ENCODE assay signal across 12 mouse cellular contexts in genomic region chr7:35759602-35760001, GRCm38 (mm10). TPM values are rescaled to one million over a fixed set of nuclear protein-coding genes. Genes with fewer than 3 reads are reported as not detected.
DNase-seq lines count a peak whose midpoint lies in the region; ATAC-seq and TF ChIP-seq lines count a peak whose summit lies in the region.
"Had no signal": no experiment of that assay in that cellular context is flagged by ENCODE, and none has a peak within 500 bp of the region (broad histone marks: within the 10 kb centered on the region; RNA-seq: fewer than 3 reads in every experiment).

No protein-coding gene starts in this region.

- H3K9ac ChIP-seq in limb, embryonic 11.5 days (ENCODE audit: low read length): no peak overlapping the region
- H3K9ac ChIP-seq in liver, postnatal 0 days (replicated peaks): no peak overlapping the region
- H3K9ac ChIP-seq: lung, embryonic 15.5 days had no signal

- H3K27ac ChIP-seq in limb, embryonic 11.5 days (replicated peaks; ENCODE audit: low read depth, low read length): no peak overlapping the region
- no peak overlapping the region for H3K27ac ChIP-seq in limb, embryonic 10.5 days
- H3K27ac ChIP-seq in liver, postnatal 0 days (ENCODE audit: low read depth): no peak overlapping the region
- H3K27ac ChIP-seq: lung, embryonic 15.5 days had no signal

- TF ChIP-seq CTCF in liver, postnatal 0 days (IDR thresholded peaks at IDR 0.05; ENCODE audit: low read depth): peak; percentile 67

- H3K4me1 ChIP-seq in limb, embryonic 11.5 days (ENCODE audit: control insufficient read depth, insufficient read depth, low read length): no peaks in the 10 kb centered on the region
- peaks cover 5% of the 10 kb centered on the region for H3K4me1 ChIP-seq in limb, embryonic 10.5 days
- H3K4me1 ChIP-seq in liver, postnatal 0 days (ENCODE audit: insufficient read depth): peaks cover 5% of the 10 kb centered on the region

- 26% methylated on average over 2 of the region's 2 CpGs for WGBS in limb, embryonic 11.5 days
- 13% methylated on average over 2 of the region's 2 CpGs for WGBS in limb, embryonic 10.5 days
- WGBS in liver, postnatal 0 days (ENCODE audit: insufficient replicate concordance): 24% methylated on average over 2 of the region's 2 CpGs

- H3K36me3 ChIP-seq in limb, embryonic 11.5 days (ENCODE audit: control insufficient read depth, insufficient read depth, low read length): no peaks in the 10 kb centered on the region
- no peaks in the 10 kb centered on the region for H3K36me3 ChIP-seq in limb, embryonic 10.5 days
- H3K36me3 ChIP-seq in liver, postnatal 0 days (replicated peaks; ENCODE audit: insufficient read depth, low read length): no peaks in the 10 kb centered on the region
- H3K36me3 ChIP-seq: lung, embryonic 15.5 days had no signal

- H3K27me3 ChIP-seq in limb, embryonic 11.5 days (ENCODE audit: control insufficient read depth, insufficient read depth, low read length): no peaks in the 10 kb centered on the region
- H3K27me3 ChIP-seq in limb, embryonic 10.5 days (ENCODE audit: low read depth, poor library complexity, severe bottlenecking): no peaks in the 10 kb centered on the region
- H3K27me3 ChIP-seq in liver, postnatal 0 days (ENCODE audit: insufficient read depth, low read length): no peaks in the 10 kb centered on the region
- H3K27me3 ChIP-seq: lung, embryonic 15.5 days had no signal

- no peak overlapping the region for H3K4me2 ChIP-seq in limb, embryonic 11.5 days (ENCODE audit: low read depth, severe bottlenecking)
- H3K4me2 ChIP-seq in liver, postnatal 0 days (ENCODE audit: low read depth, low read length): no peak overlapping the region
- H3K4me2 ChIP-seq: lung, embryonic 15.5 days had no signal

- H3K9me3 ChIP-seq in limb, embryonic 11.5 days (ENCODE audit: control insufficient read depth, low read length): no peaks in the 10 kb centered on the region
- no peaks in the 10 kb centered on the region for H3K9me3 ChIP-seq in limb, embryonic 10.5 days (replicated peaks)
- no peaks in the 10 kb centered on the region for H3K9me3 ChIP-seq in liver, postnatal 0 days (ENCODE audit: low read length)
- H3K9me3 ChIP-seq: lung, embryonic 15.5 days had no signal

- peak; percentile 22 to 57 for DNase-seq in cerebellum, postnatal 14 days
- DNase-seq in cerebellum, postnatal 36 days: no peak
- DNase-seq in limb, embryonic 11.5 days (ENCODE audit: low spot score): peak; percentile 49
- DNase-seq in limb, embryonic 10.5 days (ENCODE audit: low spot score): no peak
- peak; percentile 43 for DNase-seq in ES-CJ7 (ENCODE audit: low read depth, low spot score)
- DNase-seq in liver, postnatal 0 days: no peak
- no peak for DNase-seq in urinary bladder, postnatal 25 days (ENCODE audit: low spot score)
- no peak for DNase-seq in heart, adult 18-20 months
- DNase-seq: cerebellum, adult 9-10 months; gastrocnemius, postnatal 10 days; kidney, adult 11 months had no signal

- TF ChIP-seq EP300 in liver, postnatal 0 days (IDR thresholded peaks at IDR 0.05; ENCODE audit: low read depth): no peak

- no peak overlapping the region for H3K4me3 ChIP-seq in limb, embryonic 11.5 days (ENCODE audit: low read depth, low read length)
- no peak overlapping the region for H3K4me3 ChIP-seq in limb, embryonic 10.5 days
- no peak overlapping the region for H3K4me3 ChIP-seq in liver, postnatal 0 days (ENCODE audit: low read depth, low read length)
- H3K4me3 ChIP-seq: lung, embryonic 15.5 days had no signal

- no peak for ATAC-seq in limb, embryonic 11.5 days (ENCODE audit: insufficient number of reproducible peaks, low FRiP score, low TSS enrichment, low read depth)
- no peak for ATAC-seq in liver, postnatal 0 days

RNA-seq across cellular contexts. Expression of gene Dpy19l3, which starts 5.3 kb away (rescaled TPM):
- 34.3 and 43.7 TPM in 2 replicates for polyA plus RNA-seq in limb, embryonic 11.5 days (2014; fragmentation: Nextera tagmentation; extraction: Ambion mirVana)
- polyA plus RNA-seq in limb, embryonic 10.5 days (2016; fragmentation: Nextera tagmentation; extraction: Ambion mirVana): 30.3 and 33.9 TPM in 2 replicates
- 6.0 and 8.1 TPM in 2 replicates for polyA plus RNA-seq in liver, postnatal 0 days (2015; fragmentation: Nextera tagmentation; extraction: Ambion mirVana)
- total RNA-seq in heart, adult 18-20 months (2021): 1 to 10 TPM; 3.8 to 6.7 TPM

RNA-seq across cellular contexts. Expression of gene Zfp507, which starts 43.2 kb away (rescaled TPM):
- 20.8 and 24.6 TPM in 2 replicates for polyA plus RNA-seq in limb, embryonic 11.5 days (2014; fragmentation: Nextera tagmentation; extraction: Ambion mirVana)
- polyA plus RNA-seq in limb, embryonic 10.5 days (2016; fragmentation: Nextera tagmentation; extraction: Ambion mirVana): 22.2 and 23.4 TPM in 2 replicates
- polyA plus RNA-seq in liver, postnatal 0 days (2015; fragmentation: Nextera tagmentation; extraction: Ambion mirVana): 3.2 and 3.8 TPM in 2 replicates
- 10 to 100 TPM; 13.0 to 13.9 TPM for total RNA-seq in heart, adult 18-20 months (2021)

Comparison
In these comparisons a context has a peak if more than half of its experiments do, and no peak if none do; other contexts are left out.
1. DNase-seq: peak in cerebellum, postnatal 14 days (2 of 2), limb, embryonic 11.5 days (single experiment) and ES-CJ7 (single experiment); none in cerebellum, postnatal 36 days (0 of 2), limb, embryonic 10.5 days (single experiment), liver, postnatal 0 days (single experiment), urinary bladder, postnatal 25 days (single experiment) and heart, adult 18-20 months (0 of 2).